Mouse (Mus musculus): ENCODE data around the gene Smco3. TPM values are rescaled to one million over a fixed set of nuclear protein-coding genes. Genes with fewer than 3 reads are reported as not detected.

Smco3 gene
- polyA plus RNA-seq, 1 experiment from 2014 or later, result 1.9 TPM

DNA sequence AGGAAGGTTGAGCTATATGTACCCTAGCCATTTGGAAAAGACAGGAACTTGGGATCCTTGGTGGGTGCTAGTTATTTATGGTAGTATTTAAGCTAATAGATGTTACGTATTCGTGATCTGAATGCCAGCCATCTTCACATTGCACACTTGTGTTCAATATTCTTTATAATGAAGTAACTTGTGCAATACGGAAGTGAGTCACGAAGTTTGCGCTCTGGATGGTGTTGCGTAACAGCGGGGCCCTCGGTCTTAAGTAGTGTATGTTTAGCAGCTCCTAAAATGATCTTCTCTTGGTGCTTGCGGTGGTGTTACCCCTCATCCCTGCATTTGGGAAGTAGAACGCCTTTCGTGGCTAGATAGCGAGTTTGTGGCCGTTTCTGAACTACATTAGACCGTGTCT lies 26.2 kb downstream of the Smco3 start:
- Histone ChIP-seq H3K4me2 (replicated peaks; ENCODE audit: low read depth, low read length) (peak overlapping the region; percentile 96), H3K36me3 (ENCODE audit: control insufficient read depth, insufficient read depth, low read length) (peaks cover 21% of the 10 kb centered on the region), H3K9me3 (ENCODE audit: control insufficient read depth, low read depth, low read length) (no peaks in the 10 kb centered on the region), H3K27me3 (ENCODE audit: control insufficient read depth, insufficient read depth, low read length) (no peaks in the 10 kb centered on the region), H3K4me3 (ENCODE audit: low read depth, low read length) (peak overlapping the region; percentile 64), H3K9ac (replicated peaks; ENCODE audit: low read depth, low read length) (peak overlapping the region; percentile 57), H3K4me1 (ENCODE audit: control insufficient read depth, insufficient read depth, low read length) (peaks cover 6% of the 10 kb centered on the region; the same call in 1 of the 2 replicates), H3K27ac (ENCODE audit: low read length) (no peak overlapping the region; the same call in 1 of the 2 replicates)
- 23% methylated on average over 14 of the region's 14 CpGs for WGBS
- no peak for ATAC-seq (ENCODE audit: insufficient number of reproducible peaks, insufficient read depth, low FRiP score, low read depth)

DNA sequence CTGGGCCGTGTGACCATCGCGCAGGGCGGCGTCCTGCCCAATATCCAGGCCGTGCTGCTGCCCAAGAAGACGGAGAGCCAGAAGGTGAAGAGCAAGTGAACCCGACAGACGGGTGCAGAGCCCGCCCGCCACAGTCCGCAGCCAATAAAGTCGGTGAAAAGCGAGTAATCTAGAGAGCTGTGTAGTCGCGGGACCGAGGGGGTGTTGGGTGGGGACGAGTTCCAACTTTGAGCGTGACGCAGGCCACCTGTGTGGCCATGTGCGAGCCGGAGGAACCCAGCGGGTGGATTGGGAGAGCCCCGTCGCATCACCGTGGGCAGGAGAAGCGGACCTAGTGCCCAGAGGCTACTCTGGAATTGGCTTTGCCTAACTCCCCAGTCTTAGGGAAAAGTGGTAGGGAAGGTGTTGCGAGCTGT lies 26.6 kb downstream of the Smco3 start:
- WGBS, result under 1% methylated on average over 28 of the region's 28 CpGs
- Histone ChIP-seq H3K4me3 (ENCODE audit: low read depth, low read length) (peak overlapping the region; percentile 64), H3K27ac (ENCODE audit: low read length) (peak overlapping the region; percentile 18; the same call in 1 of the 2 replicates), H3K9me3 (ENCODE audit: control insufficient read depth, low read depth, low read length) (no peaks in the 10 kb centered on the region), H3K4me2 (replicated peaks; ENCODE audit: low read depth, low read length) (peak overlapping the region; percentile 96), H3K9ac (replicated peaks; ENCODE audit: low read depth, low read length) (peak overlapping the region; percentile 57), H3K36me3 (ENCODE audit: control insufficient read depth, insufficient read depth, low read length) (peaks cover 16% of the 10 kb centered on the region), H3K4me1 (ENCODE audit: control insufficient read depth, insufficient read depth, low read length) (peaks cover 6% of the 10 kb centered on the region; the same call in 1 of the 2 replicates), H3K27me3 (ENCODE audit: control insufficient read depth, insufficient read depth, low read length) (no peaks in the 10 kb centered on the region)
- ATAC-seq (ENCODE audit: insufficient number of reproducible peaks, insufficient read depth, low FRiP score, low read depth), result peak; percentile 11; the same call in 1 of the 2 replicates

- Histone ChIP-seq H3K4me2 (replicated peaks; ENCODE audit: low read depth, low read length) (peak within 1 kb of the TSS; percentile 96), H3K36me3 (ENCODE audit: control insufficient read depth, insufficient read depth, low read length) (peaks cover 11% of the 10 kb centered on the region), H3K27me3 (ENCODE audit: control insufficient read depth, insufficient read depth, low read length) (no peaks in the 10 kb centered on the region), H3K9ac (replicated peaks; ENCODE audit: low read depth, low read length) (peak within 1 kb of the TSS; percentile 57), H3K4me3 (ENCODE audit: low read depth, low read length) (peak within 1 kb of the TSS; percentile 64), H3K9me3 (ENCODE audit: control insufficient read depth, low read depth, low read length) (no peaks in the 10 kb centered on the region), H3K27ac (ENCODE audit: low read length) (peak within 1 kb of the TSS; percentile 77; the same call in 1 of the 2 replicates), H3K4me1 (ENCODE audit: control insufficient read depth, insufficient read depth, low read length) (peaks cover 9% of the 10 kb centered on the region; the same call in 1 of the 2 replicates)
- WGBS, result under 1% methylated on average over 34 of the region's 34 CpGs
- peak; percentile 83 for ATAC-seq (ENCODE audit: insufficient number of reproducible peaks, insufficient read depth, low FRiP score, low read depth)
Observed at GRCm38 (mm10) chr6:136808014-136808417, 27.2 kb downstream of the Smco3 start, which contains the start of gene H2afj. H2afj (plus strand) TSS chr6:136808244.

DNA sequence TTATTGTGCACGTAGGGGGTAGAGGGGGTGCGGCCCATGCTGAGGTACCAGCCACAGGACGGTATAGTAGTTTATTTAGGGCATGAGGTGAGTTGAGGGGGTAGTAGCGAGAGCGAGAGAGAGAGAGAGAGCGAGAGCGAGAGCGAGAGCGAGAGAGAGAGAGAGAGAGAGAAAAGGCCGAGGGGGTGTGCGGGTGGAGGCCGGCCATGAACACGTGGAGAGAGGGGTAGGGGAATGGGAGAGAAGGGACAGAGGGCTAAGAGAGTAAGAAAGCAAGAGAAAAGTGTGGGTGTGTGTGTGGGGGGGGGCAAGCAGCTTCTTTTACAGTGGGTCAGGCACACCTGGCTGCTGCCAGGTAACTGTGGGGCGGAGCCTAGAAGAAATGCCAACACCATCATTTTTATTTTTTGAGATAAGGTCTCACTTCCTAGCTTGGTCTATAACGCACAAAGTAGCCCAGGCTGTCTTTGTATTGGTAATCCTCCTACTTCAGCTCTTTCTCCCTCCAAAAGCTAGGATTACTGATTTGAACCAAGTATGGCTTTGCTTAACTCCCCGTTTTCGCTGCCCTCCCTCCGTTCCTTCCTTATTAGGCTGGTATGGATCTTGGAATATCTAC lies 27.7 kb downstream of the Smco3 start:
- ATAC-seq (ENCODE audit: insufficient number of reproducible peaks, insufficient read depth, low FRiP score, low read depth), result no peak
- H3K9me3 ChIP-seq (ENCODE audit: control insufficient read depth, low read depth, low read length), result no peaks in the 10 kb centered on the region
- H3K27ac ChIP-seq (ENCODE audit: low read length), result peak overlapping the region; percentile 77; the same call in 1 of the 2 replicates
- peaks cover 8% of the 10 kb centered on the region for H3K36me3 ChIP-seq (ENCODE audit: control insufficient read depth, insufficient read depth, low read length)
- H3K4me2 ChIP-seq (replicated peaks; ENCODE audit: low read depth, low read length), result peak overlapping the region; percentile 96
- 42% methylated on average over 18 of the region's 18 CpGs for WGBS
- no peaks in the 10 kb centered on the region for H3K27me3 ChIP-seq (ENCODE audit: control insufficient read depth, insufficient read depth, low read length)
- H3K9ac ChIP-seq (replicated peaks; ENCODE audit: low read depth, low read length), result peak overlapping the region; percentile 45
- peak overlapping the region; percentile 64 for H3K4me3 ChIP-seq (ENCODE audit: low read depth, low read length)
- peaks cover 12% of the 10 kb centered on the region; the same call in 1 of the 2 replicates for H3K4me1 ChIP-seq (ENCODE audit: control insufficient read depth, insufficient read depth, low read length)

DNA sequence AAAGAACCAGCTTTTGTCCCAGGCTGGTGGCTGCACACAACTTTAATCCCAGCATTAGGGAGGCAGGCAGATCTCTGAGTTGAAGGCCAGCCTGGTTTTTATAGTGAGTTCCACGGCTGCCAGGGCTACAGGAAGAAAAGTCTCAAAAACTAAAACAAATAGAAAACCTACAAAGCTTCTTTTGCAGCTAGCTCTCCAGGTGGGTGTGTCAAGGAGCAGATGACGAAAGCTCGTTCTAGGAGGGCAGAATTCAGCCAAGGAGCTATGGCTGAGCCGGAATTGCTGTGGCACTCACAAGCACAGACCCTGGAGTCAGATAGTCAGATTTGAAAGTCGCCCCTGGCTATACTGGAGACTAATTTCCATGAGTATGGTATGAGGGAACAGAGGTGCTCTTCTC lies 28.4 kb downstream of the Smco3 start:
- no peaks in the 10 kb centered on the region for H3K9me3 ChIP-seq (ENCODE audit: control insufficient read depth, low read depth, low read length)
- WGBS, result 66% methylated on average over 5 of the region's 5 CpGs
- H3K36me3 ChIP-seq (ENCODE audit: control insufficient read depth, insufficient read depth, low read length), result peaks cover 1% of the 10 kb centered on the region; the same call in 1 of the 2 replicates
- no peaks in the 10 kb centered on the region for H3K27me3 ChIP-seq (ENCODE audit: control insufficient read depth, insufficient read depth, low read length)
- ATAC-seq (ENCODE audit: insufficient number of reproducible peaks, insufficient read depth, low FRiP score, low read depth), result no peak
- H3K4me2 ChIP-seq (replicated peaks; ENCODE audit: low read depth, low read length), result peak overlapping the region; percentile 96
- H3K4me1 ChIP-seq (ENCODE audit: control insufficient read depth, insufficient read depth, low read length), result peaks cover 12% of the 10 kb centered on the region; the same call in 1 of the 2 replicates
- H3K27ac ChIP-seq (ENCODE audit: low read length), result peak overlapping the region; percentile 77; the same call in 1 of the 2 replicates
- no peak overlapping the region for H3K9ac ChIP-seq (replicated peaks; ENCODE audit: low read depth, low read length)
- no peak overlapping the region for H3K4me3 ChIP-seq (ENCODE audit: low read depth, low read length)

GRCm38 (mm10) chr6:136805409-136805775 lies 29.9 kb downstream of the Smco3 start:
- ATAC-seq (ENCODE audit: insufficient number of reproducible peaks, insufficient read depth, low FRiP score, low read depth), result no peak
- H3K4me3 ChIP-seq (ENCODE audit: low read depth, low read length), result no peak overlapping the region
- no peaks in the 10 kb centered on the region for H3K27me3 ChIP-seq (ENCODE audit: control insufficient read depth, insufficient read depth, low read length)
- no peaks in the 10 kb centered on the region for H3K36me3 ChIP-seq (ENCODE audit: control insufficient read depth, insufficient read depth, low read length)
- H3K27ac ChIP-seq (ENCODE audit: low read length), result peak overlapping the region; percentile 100; the same call in 1 of the 2 replicates
- no peak overlapping the region; the same call in 1 of the 2 replicates for H3K4me2 ChIP-seq (replicated peaks; ENCODE audit: low read depth, low read length)
- no peak overlapping the region for H3K9ac ChIP-seq (replicated peaks; ENCODE audit: low read depth, low read length)
- H3K9me3 ChIP-seq (ENCODE audit: control insufficient read depth, low read depth, low read length), result no peaks in the 10 kb centered on the region
- peaks cover 12% of the 10 kb centered on the region; the same call in 1 of the 2 replicates for H3K4me1 ChIP-seq (ENCODE audit: control insufficient read depth, insufficient read depth, low read length)
- WGBS, result 74% methylated on average over 1 of the region's 1 CpGs

- no peak for ATAC-seq (ENCODE audit: insufficient number of reproducible peaks, insufficient read depth, low FRiP score, low read depth)
- H3K4me1 ChIP-seq (ENCODE audit: control insufficient read depth, insufficient read depth, low read length), result peaks cover 12% of the 10 kb centered on the region; the same call in 1 of the 2 replicates
- H3K27me3 ChIP-seq (ENCODE audit: control insufficient read depth, insufficient read depth, low read length), result no peaks in the 10 kb centered on the region
- H3K27ac ChIP-seq (ENCODE audit: low read length), result peak overlapping the region; percentile 100
- H3K36me3 ChIP-seq (ENCODE audit: control insufficient read depth, insufficient read depth, low read length), result no peaks in the 10 kb centered on the region
- H3K4me2 ChIP-seq (replicated peaks; ENCODE audit: low read depth, low read length), result peak overlapping the region; percentile 84
- H3K9ac ChIP-seq (replicated peaks; ENCODE audit: low read depth, low read length), result peak overlapping the region; percentile 97; the same call in 1 of the 2 replicates
- 27% methylated on average over 9 of the region's 9 CpGs for WGBS
- H3K4me3 ChIP-seq (ENCODE audit: low read depth, low read length), result peak overlapping the region; percentile 71
- H3K9me3 ChIP-seq (ENCODE audit: control insufficient read depth, low read depth, low read length), result no peaks in the 10 kb centered on the region
Observed at GRCm38 (mm10) chr6:136804705-136805408, 30.4 kb downstream of the Smco3 start.
